Mouse (Mus musculus): ENCODE data around the gene Afap1l2.

GRCm38 (mm10) chr19:56867701-56868100 lies 140.3 kb downstream of the Afap1l2 start:
- TF ChIP-seq CTCF (IDR thresholded peaks at IDR 0.05; ENCODE audit: low read depth) (no peak), EP300 (IDR thresholded peaks at IDR 0.05; ENCODE audit: low read depth) (no peak)
